Mouse (Mus musculus): ENCODE results near the gene Olfm2. TPM values are rescaled to one million over a fixed set of nuclear protein-coding genes. Genes with fewer than 3 reads are reported as not detected.

Olfm2 gene
- total and polyA plus RNA-seq, 3 experiments = 0.08 to 0.47 TPM; not detected in 1

- Histone ChIP-seq H3K27me3 (replicated peaks) (no peaks in the 10 kb centered on the region), H3K9me3 (replicated peaks; ENCODE audit: low read length) (no peaks in the 10 kb centered on the region), H3K4me3 (replicated peaks in 1 of 3; ENCODE audit: low read depth in 2 of 3, low read length in 2 of 3, poor library complexity in 1 of 3) (peak overlapping the region; percentile 80 to 88 (median 84)), H3K4me1 (ENCODE audit: control insufficient read depth in 1 of 2, insufficient read depth in 2 of 2) (peaks cover 0 to 24% of the 10 kb centered on the region in 2 experiments; a peak in 2 of 4 replicates), H3K9ac (ENCODE audit: insufficient read depth, low read depth) (peak overlapping the region; percentile 65), H3K27ac (ENCODE audit: insufficient read depth, low read depth) (peak overlapping the region; percentile 12; the same call in 1 of the 2 replicates), H3K36me3 (replicated peaks in 1 of 2; ENCODE audit: control insufficient read depth in 1 of 2, insufficient read depth in 1 of 2, low read length in 1 of 2) (peaks cover 14 to 48% of the 10 kb centered on the region in 2 experiments), H3K4me2 (ENCODE audit: insufficient read depth, low read depth, poor library complexity, severe bottlenecking) (peak overlapping the region; percentile 78), H3K79me2 (replicated peaks; ENCODE audit: control insufficient read depth, extremely low read depth, insufficient read depth, poor library complexity, severe bottlenecking) (peaks cover 49% of the 10 kb centered on the region)
- no peak for TF ChIP-seq CTCF (conservative IDR thresholded peaks at IDR 0.05 in 1 of 2, IDR thresholded peaks at IDR 0.05 in 1 of 2; ENCODE audit: low read depth in 2 of 2, low read length in 2 of 2)
- no peak for TF ChIP-seq TCF12 (IDR thresholded peaks at IDR 0.05; ENCODE audit: low read depth, low read length)
- no peak for TF ChIP-seq MAFK (IDR thresholded peaks at IDR 0.05; ENCODE audit: insufficient replicate concordance, low read length)
- no peak for TF ChIP-seq RCOR1 (conservative IDR thresholded peaks at IDR 0.05; ENCODE audit: low read depth, low read length)
- no peak for TF ChIP-seq POLR2AphosphoS2 (IDR thresholded peaks at IDR 0.05; ENCODE audit: low read depth, low read length)
- no peak for TF ChIP-seq TBP (conservative IDR thresholded peaks at IDR 0.05; ENCODE audit: low read depth, low read length)
- TF ChIP-seq USF1 (IDR thresholded peaks at IDR 0.05; ENCODE audit: low read depth, low read length) = no peak
- TF ChIP-seq ZMIZ1 (IDR thresholded peaks at IDR 0.05; ENCODE audit: low read depth, low read length) = no peak
- in situ Hi-C loops (cut with MboI; ENCODE audit: low pct_ligation_motif_present, low pct_unique_long_range_greater_than_20kb, low sequenced_read_pairs) (no loop called here), dilution Hi-C loops (cut with MboI; ENCODE audit: extremely low pct_ligation_motif_present, extremely low pct_unique_long_range_greater_than_20kb, low sequenced_read_pairs) (no loop called here)
- peak; percentile 33 for DNase-seq (ENCODE audit: extremely low read depth)
Observed at GRCm38 (mm10) chr9:20645121-20645520, 101.0 kb downstream of the Olfm2 start.

DNA sequence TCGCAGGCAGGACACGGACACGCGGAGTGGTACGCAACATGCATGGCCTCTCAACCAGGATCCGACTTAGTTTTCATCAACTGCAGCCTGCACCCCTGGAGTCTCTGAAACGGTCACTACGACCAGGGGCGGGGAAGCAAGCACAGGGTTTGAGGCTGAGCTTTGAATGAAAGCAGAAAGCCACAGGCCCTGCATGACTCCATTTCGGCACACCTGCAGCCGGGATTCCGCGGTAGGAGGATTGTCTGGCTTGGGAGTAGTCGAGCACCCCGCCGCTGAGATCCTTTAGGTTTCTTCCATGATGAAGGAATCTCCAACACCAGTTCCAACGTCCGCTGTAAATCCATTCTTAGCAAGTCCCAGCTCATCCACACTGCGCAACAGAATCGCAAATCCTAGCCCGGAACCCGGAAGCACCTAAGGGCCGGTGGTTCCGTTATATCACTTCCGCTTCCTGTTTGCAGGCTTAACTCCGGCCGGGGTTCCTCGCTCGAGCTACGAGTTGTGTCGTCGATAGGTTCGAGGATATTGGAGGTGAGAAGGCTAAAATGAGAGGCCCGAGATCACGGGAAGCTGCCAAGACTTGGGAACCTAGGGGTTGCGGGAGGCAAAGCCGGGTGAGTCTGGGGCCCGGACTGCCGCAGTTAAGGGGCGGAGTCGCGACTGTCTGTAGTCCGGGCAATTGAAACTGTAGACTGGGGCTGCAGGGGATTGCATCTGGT is 101.6 kb downstream of the Olfm2 start, which contains the start of gene Fbxl12:
Gene Fbxl12, minus strand, starts transcription at position 408 of the 722 bp plus-strand sequence.
- peak within 1 kb of the TSS; percentile 99 for H3K4me2 ChIP-seq (ENCODE audit: insufficient read depth, low read depth, poor library complexity, severe bottlenecking)
- H3K4me1 ChIP-seq (ENCODE audit: control insufficient read depth in 1 of 2, insufficient read depth in 2 of 2) = peaks cover 0 to 27% of the 10 kb centered on the region in 2 experiments; a peak in 2 of 4 replicates
- H3K4me3 ChIP-seq (replicated peaks in 1 of 3; ENCODE audit: low read depth in 2 of 3, low read length in 2 of 3, poor library complexity in 1 of 3) = peak within 1 kb of the TSS; percentile 80 to 88 (median 84)
- H3K9ac ChIP-seq (ENCODE audit: insufficient read depth, low read depth) = peak within 1 kb of the TSS; percentile 65
- H3K9me3 ChIP-seq (replicated peaks; ENCODE audit: low read length) = no peaks in the 10 kb centered on the region
- peaks cover 15 to 52% of the 10 kb centered on the region in 2 experiments for H3K36me3 ChIP-seq (replicated peaks in 1 of 2; ENCODE audit: control insufficient read depth in 1 of 2, insufficient read depth in 1 of 2, low read length in 1 of 2)
- dilution Hi-C loops (cut with MboI; ENCODE audit: extremely low pct_ligation_motif_present, extremely low pct_unique_long_range_greater_than_20kb, low sequenced_read_pairs) = no loop called here
- in situ Hi-C loops (cut with MboI; ENCODE audit: low pct_ligation_motif_present, low pct_unique_long_range_greater_than_20kb, low sequenced_read_pairs) = no loop called here
- H3K27ac ChIP-seq (ENCODE audit: insufficient read depth, low read depth) = peak within 1 kb of the TSS; percentile 12; the same call in 1 of the 2 replicates
- DNase-seq (ENCODE audit: extremely low read depth) = peak; percentile 88
- H3K27me3 ChIP-seq (replicated peaks) = no peaks in the 10 kb centered on the region
- peaks cover 49% of the 10 kb centered on the region for H3K79me2 ChIP-seq (replicated peaks; ENCODE audit: control insufficient read depth, extremely low read depth, insufficient read depth, poor library complexity, severe bottlenecking)
- no peak for TF ChIP-seq CTCF (conservative IDR thresholded peaks at IDR 0.05 in 1 of 2, IDR thresholded peaks at IDR 0.05 in 1 of 2; ENCODE audit: low read depth in 2 of 2, low read length in 2 of 2)
- TF ChIP-seq POLR2A (IDR thresholded peaks at IDR 0.05; ENCODE audit: low read depth, low read length) = peak; percentile 93
- TF ChIP-seq POLR2AphosphoS2 (IDR thresholded peaks at IDR 0.05; ENCODE audit: low read depth, low read length) = no peak
- TF ChIP-seq USF1 (IDR thresholded peaks at IDR 0.05; ENCODE audit: low read depth, low read length) = no peak
- TF ChIP-seq SMC3 (IDR thresholded peaks at IDR 0.05; ENCODE audit: low read depth, low read length) = no peak
- TF ChIP-seq JUND (conservative IDR thresholded peaks at IDR 0.05; ENCODE audit: low read depth, low read length) = no peak
- peak; percentile 99 for TF ChIP-seq ELF1 (IDR thresholded peaks at IDR 0.05; ENCODE audit: low read depth, low read length)
- no peak for TF ChIP-seq EP300 (IDR thresholded peaks at IDR 0.05; ENCODE audit: low read length)
- peak; percentile 85; the same call in 1 of the 2 replicates for TF ChIP-seq MXI1 (IDR thresholded peaks at IDR 0.05; ENCODE audit: low read depth, low read length)
- peak; percentile 89 for TF ChIP-seq HCFC1 (IDR thresholded peaks at IDR 0.05; ENCODE audit: low read depth, low read length)
- TF ChIP-seq UBTF (IDR thresholded peaks at IDR 0.05; ENCODE audit: low read depth, low read length) = no peak
- no peak for TF ChIP-seq ZKSCAN1 (IDR thresholded peaks at IDR 0.05; ENCODE audit: borderline replicate concordance, low read depth, low read length)
- TF ChIP-seq TBP (conservative IDR thresholded peaks at IDR 0.05; ENCODE audit: low read depth, low read length) = peak; percentile 72
- TF ChIP-seq CHD2 (IDR thresholded peaks at IDR 0.05; ENCODE audit: low read length) = no peak
- no peak for TF ChIP-seq E2F4 (IDR thresholded peaks at IDR 0.05; ENCODE audit: insufficient replicate concordance, low read depth, low read length)
- TF ChIP-seq NELFE (IDR thresholded peaks at IDR 0.05; ENCODE audit: low read depth, low read length) = peak; percentile 87
- TF ChIP-seq BHLHE40 (IDR thresholded peaks at IDR 0.05; ENCODE audit: low read depth, low read length) = no peak
- TF ChIP-seq MYC (IDR thresholded peaks at IDR 0.05; ENCODE audit: low read depth, low read length) = no peak; the same call in 1 of the 2 replicates
- TF ChIP-seq JUN (IDR thresholded peaks at IDR 0.05; ENCODE audit: insufficient read depth, low read depth, low read length) = no peak
- peak; percentile 70 for TF ChIP-seq ZMIZ1 (IDR thresholded peaks at IDR 0.05; ENCODE audit: low read depth, low read length)
- TF ChIP-seq CHD1 (IDR thresholded peaks at IDR 0.05; ENCODE audit: low read depth, low read length) = no peak
- no peak for TF ChIP-seq MAZ (IDR thresholded peaks at IDR 0.05; ENCODE audit: low read depth, low read length)
- no peak for TF ChIP-seq ZNF384 (IDR thresholded peaks at IDR 0.05; ENCODE audit: low read depth, low read length)
- TF ChIP-seq ETS1 (conservative IDR thresholded peaks at IDR 0.05; ENCODE audit: low read depth, low read length) = no peak
- no peak for TF ChIP-seq RAD21 (IDR thresholded peaks at IDR 0.05; ENCODE audit: low read depth, low read length)
- no peak for TF ChIP-seq MAFK (IDR thresholded peaks at IDR 0.05; ENCODE audit: insufficient replicate concordance, low read length)
- TF ChIP-seq MAX (IDR thresholded peaks at IDR 0.05; ENCODE audit: low read length) = no peak
- no peak for TF ChIP-seq USF2 (conservative IDR thresholded peaks at IDR 0.05; ENCODE audit: low read depth, low read length)
- TF ChIP-seq IRF4 (IDR thresholded peaks at IDR 0.05; ENCODE audit: low read depth, low read length) = no peak
